Comparison of ENCODE assay signal across 17 mouse cellular contexts in the genomic region with DNA sequence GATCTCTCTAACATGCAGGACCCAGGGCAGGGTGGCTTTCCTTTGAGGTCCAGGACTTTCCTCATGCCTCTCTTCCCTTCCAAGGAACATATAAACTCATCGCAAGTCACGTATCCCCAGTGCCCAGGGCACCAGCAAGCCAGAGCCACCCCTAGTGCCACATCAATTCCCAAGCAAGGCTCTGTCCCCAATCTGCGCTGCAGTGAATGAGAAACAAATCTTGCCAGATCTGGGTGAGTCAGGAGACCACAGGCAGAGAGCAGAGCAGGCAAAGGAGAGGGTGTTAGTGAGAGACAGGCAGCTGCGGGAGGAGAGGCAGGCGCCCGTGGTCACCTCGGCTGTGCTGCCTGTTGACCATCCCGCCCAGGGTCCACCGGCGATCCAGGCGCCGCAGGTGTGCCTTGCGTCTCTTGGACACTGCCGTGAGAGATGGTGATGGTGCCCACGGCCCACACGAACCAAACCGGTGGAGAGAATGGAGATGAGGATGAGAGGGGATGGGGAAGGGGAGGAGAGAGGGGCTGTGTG.
DNase-seq lines count a peak whose midpoint lies in the region; ATAC-seq and TF ChIP-seq lines count a peak whose summit lies in the region.
"Had no signal": no experiment of that assay in that cellular context is flagged by ENCODE, and none has a peak within 500 bp of the region (broad histone marks: within the 10 kb centered on the region; RNA-seq: fewer than 3 reads in every experiment).

No protein-coding gene starts in this region.

- no peak for ATAC-seq in forebrain, embryonic 13.5 days
- no peak for ATAC-seq in kidney, embryonic 16.5 days (ENCODE audit: low FRiP score, low TSS enrichment)
- ATAC-seq: forebrain, embryonic 15.5 days; hindbrain, embryonic 16.5 days; midbrain, embryonic 16.5 days; Patski had no signal

- 0 out of 2 replicates have a peak overlapping the region, but pooled peaks have one; percentile 44 for H3K27ac ChIP-seq in forebrain, embryonic 10.5 days
- no peak overlapping the region for H3K27ac ChIP-seq in forebrain, embryonic 13.5 days
- H3K27ac ChIP-seq in kidney, embryonic 16.5 days (ENCODE audit: low read length): peak overlapping the region; percentile 23; the same call in 1 of the 2 replicates
- peak overlapping the region; percentile 37 for H3K27ac ChIP-seq in olfactory bulb, adult 2 months (ENCODE audit: insufficient read depth, low read depth, low read length)
- H3K27ac ChIP-seq: forebrain, embryonic 15.5 days; limb, embryonic 12.5 days; liver, embryonic 15.5 days had no signal

- TF ChIP-seq CTCF in olfactory bulb, adult 2 months (IDR thresholded peaks at IDR 0.05; ENCODE audit: insufficient read depth, low read depth, low read length): no peak

- no peaks in the 10 kb centered on the region for H3K27me3 ChIP-seq in forebrain, embryonic 10.5 days (ENCODE audit: poor library complexity, severe bottlenecking)
- H3K27me3 ChIP-seq in forebrain, embryonic 13.5 days: no peaks in the 10 kb centered on the region
- no peaks in the 10 kb centered on the region for H3K27me3 ChIP-seq in kidney, embryonic 16.5 days (ENCODE audit: insufficient read depth, low read length)
- H3K27me3 ChIP-seq: forebrain, embryonic 15.5 days; limb, embryonic 12.5 days; liver, embryonic 15.5 days; Patski had no signal

- WGBS in forebrain, embryonic 10.5 days: 97% methylated on average over 17 of the region's 17 CpGs
- 97% methylated on average over 17 of the region's 17 CpGs for WGBS in forebrain, embryonic 13.5 days
- 96% methylated on average over 15 of the region's 17 CpGs for WGBS in kidney, embryonic 16.5 days
- WGBS in olfactory bulb, adult 2 months: 80% methylated on average over 17 of the region's 17 CpGs

- H3K36me3 ChIP-seq in forebrain, embryonic 10.5 days (replicated peaks): peaks cover 87% of the 10 kb centered on the region
- peaks cover 21% of the 10 kb centered on the region for H3K36me3 ChIP-seq in forebrain, embryonic 13.5 days (ENCODE audit: poor library complexity, severe bottlenecking)
- peaks cover 33% of the 10 kb centered on the region for H3K36me3 ChIP-seq in kidney, embryonic 16.5 days (ENCODE audit: insufficient read depth, low read length)
- H3K36me3 ChIP-seq: forebrain, embryonic 15.5 days had no signal

- no peak overlapping the region for H3K4me2 ChIP-seq in forebrain, embryonic 13.5 days
- H3K4me2 ChIP-seq in kidney, embryonic 16.5 days (replicated peaks; ENCODE audit: low read depth, low read length): no peak overlapping the region
- H3K4me2 ChIP-seq: forebrain, embryonic 15.5 days; limb, embryonic 12.5 days; liver, embryonic 15.5 days had no signal

- H3K9me3 ChIP-seq in forebrain, embryonic 10.5 days: no peaks in the 10 kb centered on the region
- H3K9me3 ChIP-seq in forebrain, embryonic 13.5 days (replicated peaks): no peaks in the 10 kb centered on the region
- no peaks in the 10 kb centered on the region for H3K9me3 ChIP-seq in kidney, embryonic 16.5 days (ENCODE audit: low read length)
- H3K9me3 ChIP-seq: forebrain, embryonic 15.5 days; limb, embryonic 12.5 days; liver, embryonic 15.5 days had no signal

- no peak for TF ChIP-seq POLR2A in olfactory bulb, adult 2 months (IDR thresholded peaks at IDR 0.05; ENCODE audit: insufficient read depth, low read depth, low read length)

- H3K4me3 ChIP-seq in forebrain, embryonic 10.5 days: no peak overlapping the region
- no peak overlapping the region for H3K4me3 ChIP-seq in forebrain, embryonic 13.5 days
- no peak overlapping the region for H3K4me3 ChIP-seq in kidney, embryonic 16.5 days (ENCODE audit: low read length)
- no peak overlapping the region for H3K4me3 ChIP-seq in olfactory bulb, adult 2 months (ENCODE audit: insufficient read depth, low read depth, low read length)
- H3K4me3 ChIP-seq: forebrain, embryonic 15.5 days; limb, embryonic 12.5 days; liver, embryonic 15.5 days had no signal

- intact Hi-C loops in left cerebral cortex, postnatal 4 days (cut with DNase I): no loop called here

- peaks cover 29% of the 10 kb centered on the region for H3K4me1 ChIP-seq in forebrain, embryonic 10.5 days
- peaks cover 11% of the 10 kb centered on the region; the same call in 1 of the 2 replicates for H3K4me1 ChIP-seq in forebrain, embryonic 13.5 days
- H3K4me1 ChIP-seq in kidney, embryonic 16.5 days (ENCODE audit: insufficient read depth, low read length): peaks cover 53% of the 10 kb centered on the region
- peaks cover 46% of the 10 kb centered on the region for H3K4me1 ChIP-seq in olfactory bulb, adult 2 months (ENCODE audit: control insufficient read depth, insufficient read depth, low read length)

- no peak for DNase-seq in forebrain, embryonic 10.5 days (ENCODE audit: extremely low spot score, low spot score)
- no peak for DNase-seq in kidney, postnatal 14 days
- peak; percentile 56 for DNase-seq in 3T3-L1 (ENCODE audit: low read depth, low spot score)
- no peak for DNase-seq in left cerebral cortex, postnatal 4 days
- DNase-seq in testis, postnatal 14 days (ENCODE audit: low spot score): no peak
- DNase-seq: adrenal gland, postnatal 25 days; cerebellum, adult 9-10 months; thymus, postnatal 4 days had no signal

- no peak overlapping the region for H3K9ac ChIP-seq in forebrain, embryonic 13.5 days
- H3K9ac ChIP-seq in kidney, embryonic 16.5 days (replicated peaks; ENCODE audit: low read length): no peak overlapping the region
- H3K9ac ChIP-seq: forebrain, embryonic 15.5 days; liver, embryonic 15.5 days had no signal
